Mouse (Mus musculus) kidney, postnatal 0 days (tissue): ENCODE measurements around the gene Car7. TPM values are rescaled to one million over a fixed set of nuclear protein-coding genes. Genes with fewer than 3 reads are reported as not detected.

Experiments used
- ATAC-seq: fragments of 200-750 bp; cut with Nextera tagmentation; replicated peaks from 2 replicates; pipeline ENCODE4 v1.8.0; 2017; ENCODE audit warnings: low read depth, moderate number of reproducible peaks, moderate TSS enrichment, moderate library complexity; ENCODE audit not compliant: low FRiP score
- DNase-seq: peaks from one replicate; pipeline ENCODE4 v3.0.0-alpha.2; 2016; ENCODE audit warnings: low spot score
- H3K27ac ChIP-seq: fragments of 300-500 bp; sonication (generic); 2 replicates; pipeline ENCODE4 v1.5.1; 2014; ENCODE audit warnings: mild to moderate bottlenecking
- H3K27me3 ChIP-seq: fragments of 300-500 bp; sonication (generic); 2 replicates; pipeline ENCODE4 v1.6.1; 2014; ENCODE audit warnings: low read length, mixed read lengths; ENCODE audit not compliant: insufficient read depth
- H3K36me3 ChIP-seq: fragments of 300-500 bp; sonication (generic); 2 replicates; pipeline ENCODE4 v1.6.1; 2014; ENCODE audit warnings: low read length, mixed read lengths; ENCODE audit not compliant: insufficient read depth
- H3K4me1 ChIP-seq: fragments of 300-500 bp; sonication (generic); replicated peaks from 2 replicates; pipeline ENCODE4 v1.6.1; 2014; ENCODE audit warnings: antibody characterized with exemption, low read length, mixed read lengths; ENCODE audit not compliant: insufficient read depth
- H3K4me2 ChIP-seq: fragments of 300-500 bp; sonication (generic); 2 replicates; pipeline ENCODE4 v1.6.1; 2014; ENCODE audit warnings: mild to moderate bottlenecking, low read length, moderate library complexity, mixed read lengths
- H3K4me3 ChIP-seq: fragments of 300-500 bp; sonication (generic); replicated peaks from 2 replicates; pipeline ENCODE4 v1.5.1; 2014; ENCODE audit warnings: low read depth, low read length
- H3K9ac ChIP-seq: fragments of 300-500 bp; sonication (generic); 2 replicates; pipeline ENCODE4 v1.6.1; 2014; ENCODE audit warnings: low read depth, low read length
- H3K9me3 ChIP-seq: fragments of 300-500 bp; sonication (generic); replicated peaks from 2 replicates; pipeline ENCODE4 v1.6.1; 2016; ENCODE audit warnings: low read length, inconsistent platforms, mixed read lengths
- CTCF ChIP-seq: IDR thresholded peaks from 2 replicates; pipeline ENCODE4 v1.5.1; 2016; ENCODE audit warnings: antibody characterized with exemption, low read depth, mild to moderate bottlenecking, moderate library complexity
- WGBS: fragments of 180-500 bp; shearing (Covaris S2); extraction: QIAGEN DNeasy Blood & Tissue Kit; methylation state at CpG from one replicate; pipeline ENCODE4 v1.1.7; 2014; 5-methylcytosine and 5-hydroxymethylcytosine counted together
- polyA plus RNA-seq: library from polyadenylated mRNA; unstranded; fragments of >200 nt; fragmentation: Nextera tagmentation; extraction: Ambion mirVana; gene quantifications from 2 replicates; pipeline ENCODE4 v1.2.1, GENCODE M21; 2015

Gene Car7
- polyA plus RNA-seq, 1 experiment from 2014 or later: 5.2 TPM

DNA sequence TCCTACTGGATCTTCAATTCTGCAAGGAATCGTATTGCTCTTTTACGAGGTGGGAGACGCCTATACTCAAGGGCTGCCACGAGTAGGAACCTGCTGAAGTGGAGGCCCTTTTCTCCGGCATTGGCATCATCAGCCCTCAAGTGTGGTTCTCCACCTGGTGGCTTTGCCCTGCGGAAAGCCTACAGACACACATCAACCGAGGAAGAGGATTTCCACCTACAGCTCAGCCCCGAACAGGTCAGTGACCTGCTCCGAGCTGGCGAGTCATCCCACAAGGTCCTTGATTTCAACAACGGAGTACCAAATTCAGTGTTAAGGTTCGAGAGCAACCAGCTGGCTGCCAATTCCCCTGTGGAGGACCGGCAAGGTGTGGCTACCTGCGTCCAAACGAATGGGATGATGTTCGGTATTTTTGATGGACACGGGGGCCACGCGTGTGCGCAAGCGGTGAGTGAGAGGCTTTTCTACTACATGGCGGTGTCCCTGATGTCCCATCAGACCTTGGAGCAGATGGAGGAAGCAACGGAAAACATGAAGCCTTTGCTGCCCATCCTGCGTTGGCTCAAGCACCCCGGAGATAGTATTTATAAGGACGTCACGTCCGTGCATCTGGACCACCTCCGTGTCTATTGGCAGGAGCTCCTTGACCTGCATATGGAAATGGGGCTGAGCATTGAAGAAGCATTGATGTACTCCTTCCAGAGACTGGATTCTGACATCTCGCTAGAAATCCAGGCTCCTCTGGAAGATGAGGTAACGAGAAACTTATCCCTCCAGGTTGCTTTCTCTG is 59.2 kb downstream of the Car7 start:
- Histone ChIP-seq H3K9ac (no peak overlapping the region), H3K27me3 (no peaks in the 10 kb centered on the region), H3K27ac (no peak overlapping the region), H3K9me3 (no peaks in the 10 kb centered on the region), H3K36me3 (peaks cover 17% of the 10 kb centered on the region), H3K4me1 (peaks cover 4% of the 10 kb centered on the region), H3K4me3 (no peak overlapping the region), H3K4me2 (no peak overlapping the region)
- no peak for ATAC-seq
- DNase-seq: no peak
- 90% methylated on average over 31 of the region's 31 CpGs for WGBS
- no peak for TF ChIP-seq CTCF

DNA sequence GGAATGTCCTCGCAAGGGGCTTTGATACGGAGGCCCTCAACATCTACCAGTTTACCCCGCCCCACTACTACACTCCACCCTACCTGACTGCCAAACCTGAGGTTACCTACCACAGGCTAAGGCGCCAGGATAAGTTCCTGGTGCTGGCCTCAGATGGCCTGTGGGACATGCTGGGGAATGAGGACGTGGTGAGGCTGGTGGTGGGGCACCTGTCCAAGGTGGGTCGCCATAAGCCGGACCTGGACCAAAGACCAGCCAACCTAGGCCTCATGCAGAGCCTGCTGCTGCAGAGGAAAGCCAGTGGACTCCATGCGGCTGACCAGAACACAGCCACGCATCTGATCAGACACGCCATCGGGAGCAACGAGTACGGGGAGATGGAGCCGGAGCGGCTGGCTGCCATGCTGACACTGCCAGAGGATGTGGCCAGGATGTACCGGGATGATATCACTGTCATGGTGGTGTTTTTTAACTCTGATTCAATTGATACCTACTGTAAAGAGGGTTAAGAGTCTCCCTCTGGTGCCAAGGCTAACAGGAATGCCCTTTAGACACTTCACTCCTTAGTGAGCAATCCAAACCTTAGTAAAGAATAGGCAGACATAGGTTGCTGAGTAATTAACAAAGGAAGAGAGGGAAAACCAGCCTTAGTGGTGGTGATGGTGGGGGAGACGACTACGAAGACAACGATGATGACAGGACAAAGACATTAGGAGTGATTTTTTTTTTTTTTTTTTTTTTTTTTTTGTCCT is 60.3 kb downstream of the Car7 start:
- H3K9me3 ChIP-seq: no peaks in the 10 kb centered on the region
- peaks cover 9% of the 10 kb centered on the region for H3K4me1 ChIP-seq
- no peaks in the 10 kb centered on the region for H3K27me3 ChIP-seq
- H3K36me3 ChIP-seq: peaks cover 17% of the 10 kb centered on the region
- TF ChIP-seq CTCF: no peak
- no peak overlapping the region for H3K4me2 ChIP-seq
- 95% methylated on average over 19 of the region's 19 CpGs for WGBS
- no peak overlapping the region for H3K27ac ChIP-seq
- ATAC-seq (no peak), DNase-seq (no peak)
- H3K4me3 ChIP-seq: no peak overlapping the region
- no peak overlapping the region for H3K9ac ChIP-seq

DNA sequence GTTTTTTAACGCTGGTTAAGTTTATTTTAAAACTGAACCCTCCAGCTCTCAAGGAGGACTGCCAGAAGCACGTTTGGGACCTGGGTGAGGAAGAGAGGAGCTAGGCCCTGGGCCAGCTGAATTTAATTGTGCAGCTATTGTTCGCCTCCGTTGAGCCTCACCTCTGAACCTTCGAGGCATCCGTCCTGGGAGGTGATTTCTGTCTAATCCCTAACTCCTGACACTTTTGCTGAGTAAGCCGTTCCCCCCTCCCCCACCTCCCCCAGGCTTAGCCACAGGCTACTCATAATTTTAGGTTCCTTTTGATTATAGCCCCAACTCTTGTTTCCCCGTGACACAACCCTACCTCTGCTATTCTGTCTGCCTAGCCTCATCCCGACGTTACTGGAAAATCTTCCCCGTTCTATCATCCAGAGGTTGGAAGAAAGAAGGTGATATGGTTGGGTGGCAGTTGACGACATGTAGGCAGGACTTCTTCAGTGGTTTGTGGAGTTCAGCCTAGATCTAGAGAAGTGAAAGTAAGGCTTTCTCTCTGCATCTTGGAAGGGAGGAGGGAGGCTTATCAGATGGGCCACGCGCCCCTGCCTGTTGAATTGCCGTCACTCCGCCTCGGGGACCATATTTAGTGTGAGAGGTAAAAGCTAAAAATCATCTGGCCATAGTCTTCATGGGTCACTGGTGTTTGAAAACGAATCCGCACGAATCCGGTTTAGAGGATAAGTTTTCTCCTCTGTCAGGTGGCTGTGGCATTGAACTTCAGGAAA is 61.5 kb downstream of the Car7 start:
- Histone ChIP-seq H3K27me3 (no peaks in the 10 kb centered on the region), H3K9ac (0 out of 2 replicates have a peak overlapping the region, but pooled peaks have one; percentile 23), H3K4me2 (0 out of 2 replicates have a peak overlapping the region, but pooled peaks have one; percentile 3), H3K36me3 (peaks cover 17% of the 10 kb centered on the region), H3K4me1 (peaks cover 9% of the 10 kb centered on the region; the same call in 1 of the 2 replicates), H3K27ac (peak overlapping the region; percentile 54), H3K4me3 (no peak overlapping the region), H3K9me3 (no peaks in the 10 kb centered on the region)
- peak; percentile 47 for DNase-seq
- WGBS: 43% methylated on average over 21 of the region's 21 CpGs
- TF ChIP-seq CTCF: no peak
- no peak for ATAC-seq

DNA sequence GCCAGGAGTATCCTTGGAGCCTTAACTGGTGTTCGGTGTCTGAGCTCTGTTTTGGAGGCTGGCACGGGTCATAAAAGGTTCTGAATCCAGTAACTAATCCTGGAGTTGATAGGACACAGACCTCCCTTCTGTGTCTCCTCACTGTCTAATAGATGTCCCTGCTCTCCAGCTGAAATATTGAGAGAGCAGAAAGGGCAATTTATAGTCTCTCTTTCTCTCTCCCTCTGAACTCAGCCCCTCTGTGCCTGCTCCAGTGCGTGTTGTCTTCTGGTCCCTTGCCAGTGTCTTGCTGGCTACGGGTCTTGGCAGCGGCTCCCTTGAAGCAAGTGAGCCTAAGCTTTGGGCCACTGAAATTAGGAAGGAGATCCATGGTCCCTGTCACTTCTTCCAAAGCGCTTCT is 63.2 kb downstream of the Car7 start:
- Histone ChIP-seq H3K36me3 (peaks cover 17% of the 10 kb centered on the region), H3K9ac (no peak overlapping the region), H3K9me3 (no peaks in the 10 kb centered on the region), H3K4me1 (0 out of 2 replicates have a peak, but pooled peaks cover 14% of the 10 kb centered on the region), H3K27me3 (no peaks in the 10 kb centered on the region), H3K4me3 (no peak overlapping the region), H3K27ac (peak overlapping the region; percentile 75), H3K4me2 (no peak overlapping the region)
- peak; percentile 70 for DNase-seq
- 39% methylated on average over 6 of the region's 6 CpGs for WGBS
- no peak for TF ChIP-seq CTCF
- ATAC-seq: no peak

DNA sequence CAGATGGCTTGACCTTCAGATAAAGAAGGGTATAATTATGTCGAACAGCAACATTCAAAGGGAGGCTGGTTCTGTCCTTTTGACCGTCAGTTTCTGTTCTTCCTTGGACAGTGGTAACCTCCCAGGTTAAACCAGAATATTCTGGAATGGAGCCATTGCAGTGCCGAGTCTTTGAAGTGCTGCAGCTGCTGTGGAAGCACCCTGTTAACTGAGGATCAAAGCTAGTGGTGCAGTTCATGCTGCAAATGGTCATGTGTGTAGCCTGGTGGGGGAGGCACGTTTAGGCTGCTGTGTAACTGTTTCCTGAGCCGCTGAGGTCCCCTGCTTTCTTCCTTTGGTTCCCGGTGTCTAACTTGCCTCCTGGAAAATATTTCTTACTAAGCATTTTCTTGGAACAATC is 64.0 kb downstream of the Car7 start:
- ATAC-seq (peak; percentile 45), DNase-seq (peak; percentile 80)
- no peak for TF ChIP-seq CTCF
- Histone ChIP-seq H3K9me3 (no peaks in the 10 kb centered on the region), H3K4me3 (no peak overlapping the region), H3K27ac (no peak overlapping the region; the same call in 1 of the 2 replicates), H3K9ac (no peak overlapping the region), H3K4me1 (0 out of 2 replicates have a peak, but pooled peaks cover 14% of the 10 kb centered on the region), H3K36me3 (peaks cover 14% of the 10 kb centered on the region), H3K4me2 (no peak overlapping the region), H3K27me3 (no peaks in the 10 kb centered on the region)
- WGBS: 9% methylated on average over 6 of the region's 6 CpGs

Other genes starting within 250 kb of the Car7 start
- gene Cmtm2a, start 241.5 kb upstream of the Car7 start, polyA plus RNA-seq: not detected in 2 replicates
- gene Gm45711, start 224.6 kb upstream of the Car7 start, polyA plus RNA-seq: not detected in 2 replicates
- not detected in 2 replicates for gene Cmtm1, start 224.5 kb upstream of the Car7 start, polyA plus RNA-seq
- not detected in 2 replicates for gene Gm11020, start 213.1 kb upstream of the Car7 start, polyA plus RNA-seq
- gene Cmtm2b, start 212.5 kb upstream of the Car7 start, polyA plus RNA-seq: not detected in 2 replicates
- 125 and 132 TPM in 2 replicates for gene Cmtm3, start 195.3 kb upstream of the Car7 start, polyA plus RNA-seq
- 4.5 and 4.7 TPM in 2 replicates for gene Cmtm4, start 138.9 kb upstream of the Car7 start, polyA plus RNA-seq
- gene Dync1li2, start 91.6 kb upstream of the Car7 start, polyA plus RNA-seq: 34.4 and 37.5 TPM in 2 replicates
- gene Terb1, start 24.8 kb upstream of the Car7 start, polyA plus RNA-seq: 0.52 and 0.54 TPM in 2 replicates
- gene Nae1, start 52 bp upstream of the Car7 start, polyA plus RNA-seq: 87.8 and 91.8 TPM in 2 replicates
- 12.6 and 14.5 TPM in 2 replicates for gene Pdp2, start 56.8 kb downstream of the Car7 start, polyA plus RNA-seq
- gene Cdh16, start 89.7 kb downstream of the Car7 start, polyA plus RNA-seq: 439 and 476 TPM in 2 replicates
- 13.5 and 15.7 TPM in 2 replicates for gene Rrad, start 96.6 kb downstream of the Car7 start, polyA plus RNA-seq
- gene Ciao2b, start 107.3 kb downstream of the Car7 start, polyA plus RNA-seq: 92.7 and 93.0 TPM in 2 replicates
- 0.22 and 0.24 TPM in 2 replicates for gene Ces2a, start 199.3 kb downstream of the Car7 start, polyA plus RNA-seq